Mouse (Mus musculus) limb, embryonic 15.5 days (tissue): Measurements from ENCODE around the gene Sh3bp5. TPM values are rescaled to one million over a fixed set of nuclear protein-coding genes. Genes with fewer than 3 reads are reported as not detected.

Source experiments
- ATAC-seq: fragments of 200-750 bp; cut with Nextera tagmentation; 2 replicates; pipeline ENCODE4 v1.8.0; 2017; ENCODE audit warnings: low read depth, moderate TSS enrichment; ENCODE audit not compliant: insufficient number of reproducible peaks, low FRiP score, low TSS enrichment
- H3K27ac ChIP-seq: fragments of 300-500 bp; sonication (generic); 2 replicates; pipeline ENCODE4 v1.5.1; 2015; ENCODE audit warnings: moderate library complexity, mild to moderate bottlenecking, inconsistent platforms
- H3K27me3 ChIP-seq: fragments of 300-500 bp; sonication (generic); 2 replicates; pipeline ENCODE4 v1.6.1; 2015; ENCODE audit warnings: inconsistent platforms
- H3K36me3 ChIP-seq: fragments of 300-500 bp; sonication (generic); 2 replicates; pipeline ENCODE4 v1.6.1; 2015; ENCODE audit warnings: inconsistent platforms
- H3K4me1 ChIP-seq: fragments of 300-500 bp; sonication (generic); 2 replicates; pipeline ENCODE4 v1.6.1; 2015; ENCODE audit warnings: inconsistent platforms
- H3K4me2 ChIP-seq: fragments of 300-500 bp; sonication (generic); 2 replicates; pipeline ENCODE4 v1.6.1; 2015; ENCODE audit warnings: mild to moderate bottlenecking, inconsistent platforms
- H3K4me3 ChIP-seq: fragments of 300-500 bp; sonication (generic); 2 replicates; pipeline ENCODE4 v1.5.1; 2015; ENCODE audit warnings: mild to moderate bottlenecking, inconsistent platforms
- H3K9ac ChIP-seq: fragments of 300-500 bp; sonication (generic); 2 replicates; pipeline ENCODE4 v1.6.1; 2015; ENCODE audit warnings: inconsistent platforms
- H3K9me3 ChIP-seq: fragments of 300-500 bp; sonication (generic); 2 replicates; pipeline ENCODE4 v1.6.1; 2016; ENCODE audit warnings: inconsistent platforms
- WGBS: fragments of 180-500 bp; shearing (Covaris S2); methylation state at CpG from one replicate; pipeline ENCODE4 v1.1.7; 2015; 5-methylcytosine and 5-hydroxymethylcytosine counted together
- polyA plus RNA-seq: library from polyadenylated mRNA; unstranded; fragments of >200 nt; fragmentation: Nextera tagmentation; extraction: Ambion mirVana; gene quantifications from 2 replicates; pipeline ENCODE4 v1.2.1, GENCODE M21; 2015

The Sh3bp5 gene
- polyA plus RNA-seq, 1 experiment from 2014 or later, result 34.4 TPM

DNA sequence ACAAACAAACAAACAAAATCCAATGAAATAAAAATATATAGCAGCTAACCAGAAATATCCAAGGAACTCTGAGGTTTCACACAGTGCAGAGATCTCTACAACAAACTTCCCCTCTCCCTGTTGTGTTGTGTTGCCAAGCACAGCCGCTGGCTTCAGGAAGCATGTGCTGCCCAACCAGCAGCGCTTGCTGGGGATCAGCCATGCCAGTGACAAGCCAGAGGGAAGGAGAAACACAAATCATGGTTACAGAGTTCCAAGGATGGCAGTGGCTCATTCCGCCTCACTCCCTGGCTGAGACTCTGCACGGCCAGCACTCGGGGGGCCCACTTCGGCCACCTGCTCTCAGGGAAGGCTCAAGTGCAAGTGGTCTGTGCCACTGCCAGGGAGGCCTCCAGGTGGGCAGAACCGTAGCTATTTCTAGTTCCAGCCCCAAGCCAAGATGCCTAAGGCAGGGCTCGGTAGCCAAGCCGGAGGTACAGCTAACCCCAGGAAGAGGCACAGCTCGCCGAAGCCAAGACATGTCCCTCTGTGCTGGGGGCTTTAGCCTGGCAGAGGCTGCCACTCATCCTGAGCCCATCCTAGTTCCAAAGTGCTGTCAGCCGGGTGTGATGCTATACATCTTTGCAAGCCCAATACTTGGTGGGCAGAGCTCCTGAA is 29.6 kb downstream of the Sh3bp5 start:
- H3K27me3 ChIP-seq, result no peaks in the 10 kb centered on the region
- H3K4me2 ChIP-seq, result no peak overlapping the region
- H3K4me3 ChIP-seq, result no peak overlapping the region
- no peak for ATAC-seq
- no peak overlapping the region for H3K9ac ChIP-seq
- H3K9me3 ChIP-seq, result no peaks in the 10 kb centered on the region
- H3K36me3 ChIP-seq, result peaks cover 12% of the 10 kb centered on the region; the same call in 1 of the 2 replicates
- peaks cover 28% of the 10 kb centered on the region for H3K4me1 ChIP-seq
- 84% methylated on average over 12 of the region's 12 CpGs for WGBS
- H3K27ac ChIP-seq, result no peak overlapping the region

DNA sequence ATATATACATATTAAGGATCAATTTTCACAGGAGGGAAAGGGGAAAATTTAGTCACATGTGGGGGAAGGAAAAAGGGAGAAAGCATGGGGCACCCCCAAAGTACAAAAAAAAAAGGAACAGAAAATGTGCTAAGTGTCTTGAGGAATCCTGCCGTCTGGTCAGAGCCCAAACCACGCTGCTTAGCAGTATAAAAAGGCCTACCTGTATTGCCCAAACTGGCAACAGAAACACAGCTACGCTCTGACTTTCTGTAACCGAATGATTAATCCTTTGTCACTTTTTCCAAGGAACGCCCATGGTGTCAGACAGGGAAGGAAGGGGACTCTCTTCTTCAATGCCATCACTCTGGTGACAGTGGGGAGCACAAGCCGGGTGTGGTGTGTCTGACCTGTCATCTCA is 30.2 kb downstream of the Sh3bp5 start:
- no peak overlapping the region for H3K4me2 ChIP-seq
- H3K9me3 ChIP-seq, result no peaks in the 10 kb centered on the region
- no peak overlapping the region for H3K27ac ChIP-seq
- H3K4me3 ChIP-seq, result no peak overlapping the region
- 84% methylated on average over 6 of the region's 6 CpGs for WGBS
- 0 out of 2 replicates have a peak, but pooled peaks cover 6% of the 10 kb centered on the region for H3K36me3 ChIP-seq
- peaks cover 32% of the 10 kb centered on the region for H3K4me1 ChIP-seq
- H3K9ac ChIP-seq, result no peak overlapping the region
- no peak for ATAC-seq
- no peaks in the 10 kb centered on the region for H3K27me3 ChIP-seq

GRCm38 (mm10) chr14:31404663-31405062 is 31.2 kb downstream of the Sh3bp5 start:
- no peak for ATAC-seq
- no peaks in the 10 kb centered on the region for H3K9me3 ChIP-seq
- no peak overlapping the region for H3K4me2 ChIP-seq
- 83% methylated on average over 4 of the region's 4 CpGs for WGBS
- H3K4me3 ChIP-seq, result no peak overlapping the region
- H3K9ac ChIP-seq, result no peak overlapping the region
- no peak overlapping the region for H3K27ac ChIP-seq
- peaks cover 36% of the 10 kb centered on the region for H3K4me1 ChIP-seq
- H3K27me3 ChIP-seq, result no peaks in the 10 kb centered on the region
- H3K36me3 ChIP-seq, result 0 out of 2 replicates have a peak, but pooled peaks cover 6% of the 10 kb centered on the region

- Histone ChIP-seq H3K27me3 (no peaks in the 10 kb centered on the region), H3K36me3 (0 out of 2 replicates have a peak, but pooled peaks cover 6% of the 10 kb centered on the region), H3K9me3 (no peaks in the 10 kb centered on the region), H3K4me2 (no peak overlapping the region), H3K4me3 (no peak overlapping the region), H3K9ac (no peak overlapping the region), H3K4me1 (peaks cover 39% of the 10 kb centered on the region), H3K27ac (peak overlapping the region; percentile 43; the same call in 1 of the 2 replicates)
- 36% methylated on average over 8 of the region's 8 CpGs for WGBS
- peak; percentile 41; the same call in 1 of the 2 replicates for ATAC-seq
These were observed 31.9 kb downstream of the Sh3bp5 start for GRCm38 (mm10) chr14:31403995-31404394.

DNA sequence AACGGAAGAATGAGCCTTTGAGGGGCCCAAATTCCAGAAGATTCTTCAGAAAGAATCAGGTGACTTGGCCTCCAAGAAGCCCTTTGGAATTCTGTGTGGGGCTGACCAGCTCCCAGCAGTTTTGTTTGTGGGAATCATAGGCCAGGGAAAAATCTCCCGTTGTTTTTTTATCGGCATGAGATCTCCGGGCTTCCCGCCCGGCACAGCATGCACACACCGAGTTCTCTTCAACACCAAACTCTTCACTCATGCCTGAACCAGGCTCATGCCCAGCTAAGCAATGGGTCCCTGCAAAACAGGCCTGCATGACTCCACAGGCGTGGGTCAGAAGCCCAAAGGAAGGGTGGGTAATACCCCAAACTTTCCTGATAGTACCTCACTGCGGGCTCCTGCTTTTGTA is 32.3 kb downstream of the Sh3bp5 start:
- H3K4me2 ChIP-seq, result no peak overlapping the region
- H3K9ac ChIP-seq, result no peak overlapping the region
- 49% methylated on average over 9 of the region's 9 CpGs for WGBS
- H3K27ac ChIP-seq, result peak overlapping the region; percentile 43; the same call in 1 of the 2 replicates
- H3K27me3 ChIP-seq, result no peaks in the 10 kb centered on the region
- H3K9me3 ChIP-seq, result no peaks in the 10 kb centered on the region
- no peak for ATAC-seq
- H3K36me3 ChIP-seq, result 0 out of 2 replicates have a peak, but pooled peaks cover 6% of the 10 kb centered on the region
- H3K4me1 ChIP-seq, result peaks cover 41% of the 10 kb centered on the region
- H3K4me3 ChIP-seq, result no peak overlapping the region

- Histone ChIP-seq H3K4me2 (no peak overlapping the region), H3K36me3 (0 out of 2 replicates have a peak, but pooled peaks cover 6% of the 10 kb centered on the region), H3K27ac (no peak overlapping the region), H3K4me3 (no peak overlapping the region), H3K27me3 (no peaks in the 10 kb centered on the region), H3K9ac (no peak overlapping the region), H3K4me1 (peaks cover 47% of the 10 kb centered on the region), H3K9me3 (no peaks in the 10 kb centered on the region)
- ATAC-seq, result no peak
- 81% methylated on average over 5 of the region's 5 CpGs for WGBS
These were observed 33.2 kb downstream of the Sh3bp5 start for GRCm38 (mm10) chr14:31402693-31403092.

GRCm38 (mm10) chr14:31401918-31402427 is 33.9 kb downstream of the Sh3bp5 start:
- WGBS, result 68% methylated on average over 6 of the region's 6 CpGs
- no peak for ATAC-seq
- H3K27me3 ChIP-seq, result no peaks in the 10 kb centered on the region
- 0 out of 2 replicates have a peak, but pooled peaks cover 6% of the 10 kb centered on the region for H3K36me3 ChIP-seq
- peaks cover 49% of the 10 kb centered on the region for H3K4me1 ChIP-seq
- no peaks in the 10 kb centered on the region for H3K9me3 ChIP-seq
- H3K9ac ChIP-seq, result no peak overlapping the region
- H3K4me2 ChIP-seq, result no peak overlapping the region
- no peak overlapping the region for H3K27ac ChIP-seq
- H3K4me3 ChIP-seq, result no peak overlapping the region

- H3K4me1 ChIP-seq, result peaks cover 42% of the 10 kb centered on the region
- no peak overlapping the region for H3K27ac ChIP-seq
- no peak for ATAC-seq
- H3K36me3 ChIP-seq, result 0 out of 2 replicates have a peak, but pooled peaks cover 6% of the 10 kb centered on the region
- no peak overlapping the region for H3K4me2 ChIP-seq
- WGBS, result 65% methylated on average over 11 of the region's 11 CpGs
- no peaks in the 10 kb centered on the region for H3K27me3 ChIP-seq
- no peak overlapping the region for H3K4me3 ChIP-seq
- H3K9me3 ChIP-seq, result no peaks in the 10 kb centered on the region
- H3K9ac ChIP-seq, result no peak overlapping the region
These were observed 35.0 kb downstream of the Sh3bp5 start for GRCm38 (mm10) chr14:31400896-31401295.

DNA sequence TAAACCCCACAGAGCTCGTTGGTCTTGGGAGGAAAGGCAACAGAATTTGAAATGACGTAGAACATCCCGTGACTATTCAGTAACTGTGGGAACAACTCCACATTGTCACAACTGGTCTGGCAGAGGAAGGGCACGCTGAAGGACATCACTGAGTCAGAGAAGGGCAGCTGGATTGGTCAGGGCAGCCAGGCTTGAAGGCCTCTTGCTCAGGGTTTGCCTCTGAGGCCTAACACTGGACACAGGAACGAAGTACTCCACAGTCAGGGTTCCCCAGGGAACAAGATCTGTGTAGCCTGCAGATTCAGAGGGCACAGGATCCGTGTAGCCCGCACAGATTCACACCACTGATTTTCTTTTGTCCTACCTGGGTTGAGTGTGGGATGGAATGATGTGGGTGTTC is 35.6 kb downstream of the Sh3bp5 start:
- no peaks in the 10 kb centered on the region for H3K9me3 ChIP-seq
- whole genome bisulfite sequencing, result 75% methylated on average over 7 of the region's 7 CpGs
- H3K4me3 ChIP-seq, result no peak overlapping the region
- H3K36me3 ChIP-seq, result 0 out of 2 replicates have a peak, but pooled peaks cover 4% of the 10 kb centered on the region
- no peaks in the 10 kb centered on the region for H3K27me3 ChIP-seq
- no peak overlapping the region; the same call in 1 of the 2 replicates for H3K27ac ChIP-seq
- no peak for ATAC-seq
- no peak overlapping the region for H3K9ac ChIP-seq
- no peak overlapping the region for H3K4me2 ChIP-seq
- peaks cover 42% of the 10 kb centered on the region for H3K4me1 ChIP-seq

- Histone ChIP-seq H3K9ac (no peak overlapping the region), H3K4me3 (no peak overlapping the region), H3K9me3 (no peaks in the 10 kb centered on the region), H3K36me3 (0 out of 2 replicates have a peak, but pooled peaks cover 6% of the 10 kb centered on the region), H3K27me3 (no peaks in the 10 kb centered on the region), H3K4me1 (peaks cover 41% of the 10 kb centered on the region), H3K4me2 (no peak overlapping the region), H3K27ac (no peak overlapping the region)
- 53% methylated on average over 3 of the region's 3 CpGs for WGBS
- no peak for ATAC-seq
These were observed 36.6 kb downstream of the Sh3bp5 start for GRCm38 (mm10) chr14:31399271-31399670.

DNA sequence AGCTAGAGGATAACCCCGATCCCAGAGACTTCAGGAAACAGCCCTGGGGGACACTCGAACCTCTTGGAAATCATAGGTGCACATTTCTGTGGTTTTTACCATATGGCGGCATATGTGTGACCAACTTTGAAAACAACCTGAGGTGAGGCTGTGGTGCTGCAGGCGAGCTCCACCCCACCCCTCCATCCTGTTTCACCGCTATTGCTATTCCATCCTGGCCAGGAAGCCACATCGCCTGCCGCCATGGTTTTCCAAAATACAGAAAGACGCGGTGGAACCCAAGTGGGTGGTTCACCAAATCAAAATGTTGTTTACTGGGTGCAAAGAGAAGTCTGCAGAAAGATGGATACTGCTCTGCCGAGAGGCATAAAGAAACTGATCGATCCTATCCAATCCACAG is 37.1 kb downstream of the Sh3bp5 start:
- no peak overlapping the region for H3K4me3 ChIP-seq
- no peak overlapping the region for H3K4me2 ChIP-seq
- H3K27me3 ChIP-seq, result no peaks in the 10 kb centered on the region
- no peaks in the 10 kb centered on the region for H3K9me3 ChIP-seq
- WGBS, result 76% methylated on average over 11 of the region's 11 CpGs
- H3K9ac ChIP-seq, result no peak overlapping the region
- H3K27ac ChIP-seq, result no peak overlapping the region
- peaks cover 37% of the 10 kb centered on the region for H3K4me1 ChIP-seq
- no peak for ATAC-seq
- H3K36me3 ChIP-seq, result 0 out of 2 replicates have a peak, but pooled peaks cover 6% of the 10 kb centered on the region

- Histone ChIP-seq H3K9ac (no peak overlapping the region), H3K27me3 (no peaks in the 10 kb centered on the region), H3K9me3 (no peaks in the 10 kb centered on the region), H3K36me3 (0 out of 2 replicates have a peak, but pooled peaks cover 6% of the 10 kb centered on the region), H3K4me2 (no peak overlapping the region), H3K27ac (no peak overlapping the region), H3K4me1 (peaks cover 32% of the 10 kb centered on the region), H3K4me3 (no peak overlapping the region)
- no peak for ATAC-seq
- 84% methylated on average over 9 of the region's 9 CpGs for WGBS
These were observed 37.9 kb downstream of the Sh3bp5 start for GRCm38 (mm10) chr14:31397791-31398595.
